Mouse (Mus musculus) hematopoietic multipotent progenitor cell, adult 10-12 weeks (in vitro differentiated cells): Measurements from ENCODE around the gene Tekt2. TPM values are rescaled to one million over a fixed set of nuclear protein-coding genes. Genes with fewer than 3 reads are reported as not detected.

Experiments used
- polyA plus RNA-seq: library from polyadenylated mRNA; stranded (reverse); fragments of >175 nt; gene quantifications from 2 replicates; pipeline ENCODE4 v1.2.3, GENCODE M21; 2012; ENCODE audit warnings: low replicate concordance

Tekt2 gene
- not detected in 2 replicates for polyA plus RNA-seq

GRCm38 (mm10) chr4:126325281-126325861, at the start of gene Tekt2:
Tekt2 (minus strand) TSS chr4:126325688.

GRCm38 (mm10) chr4:126321111-126321853, 4.2 kb downstream of the Tekt2 start, which contains the start of gene Adprhl2:
Adprhl2 (minus strand) TSS chr4:126321703.

DNA sequence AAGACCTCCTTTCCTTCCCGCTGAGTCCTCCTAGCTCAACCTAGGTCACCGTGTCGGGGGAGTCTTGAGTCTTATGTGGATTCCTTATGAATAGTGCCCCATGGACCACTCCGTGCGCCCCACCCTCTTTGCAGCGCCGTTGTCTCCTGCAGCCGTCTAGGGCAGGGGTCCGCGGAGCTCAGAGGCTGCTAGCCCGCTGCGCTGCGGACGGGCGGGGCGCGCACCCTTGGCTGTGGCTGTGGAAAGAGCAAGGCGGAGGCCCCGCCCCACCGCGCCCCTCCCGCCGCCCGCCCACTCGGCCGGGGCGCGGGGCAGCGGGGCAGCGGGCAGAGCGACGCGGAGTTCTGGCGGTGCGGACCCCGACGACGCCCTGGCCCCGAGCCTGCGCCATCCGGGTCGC, 39.0 kb downstream of the Tekt2 start, which contains the start of gene Col8a2:
Gene Col8a2, plus strand, starts transcription at position 302 of the 400 bp plus-strand sequence.

Other genes starting within 250 kb of the Tekt2 start
- gene Lsm10, start 229.1 kb downstream of the Tekt2 start, polyA plus RNA-seq: 8.6 and 12.8 TPM in 2 replicates
- gene Stk40, start 221.7 kb downstream of the Tekt2 start, polyA plus RNA-seq: 72.3 and 85.9 TPM in 2 replicates
- 25.6 and 64.1 TPM in 2 replicates for gene Eva1b, start 177.9 kb downstream of the Tekt2 start, polyA plus RNA-seq
- 0.44 and 0.50 TPM in 2 replicates for gene Sh3d21, start 162.2 kb downstream of the Tekt2 start, polyA plus RNA-seq
- 107 and 126 TPM in 2 replicates for gene Thrap3, start 122.9 kb downstream of the Tekt2 start, polyA plus RNA-seq
- 157 and 554 TPM in 2 replicates for gene Map7d1, start 69.3 kb downstream of the Tekt2 start, polyA plus RNA-seq
- gene Trappc3, start 63.4 kb downstream of the Tekt2 start, polyA plus RNA-seq: 27.3 and 28.0 TPM in 2 replicates
- 0.58 and 1.0 TPM in 2 replicates for gene Col8a2, start 38.9 kb downstream of the Tekt2 start, polyA plus RNA-seq
- 46.3 and 51.9 TPM in 2 replicates for gene Adprhl2, start 4.0 kb downstream of the Tekt2 start, polyA plus RNA-seq
- 9.3 and 11.9 TPM in 2 replicates for gene Ago3, start 103.9 kb upstream of the Tekt2 start, polyA plus RNA-seq
- gene Ago1, start 142.9 kb upstream of the Tekt2 start, polyA plus RNA-seq: 10.9 and 20.0 TPM in 2 replicates
- 0.85 and 1.6 TPM in 2 replicates for gene Ago4, start 207.8 kb upstream of the Tekt2 start, polyA plus RNA-seq
- gene Clspn, start 231.2 kb upstream of the Tekt2 start, polyA plus RNA-seq: 0.48 and 2.2 TPM in 2 replicates